8 mouse cellular contexts compared by ENCODE assay signal in the genomic region with DNA sequence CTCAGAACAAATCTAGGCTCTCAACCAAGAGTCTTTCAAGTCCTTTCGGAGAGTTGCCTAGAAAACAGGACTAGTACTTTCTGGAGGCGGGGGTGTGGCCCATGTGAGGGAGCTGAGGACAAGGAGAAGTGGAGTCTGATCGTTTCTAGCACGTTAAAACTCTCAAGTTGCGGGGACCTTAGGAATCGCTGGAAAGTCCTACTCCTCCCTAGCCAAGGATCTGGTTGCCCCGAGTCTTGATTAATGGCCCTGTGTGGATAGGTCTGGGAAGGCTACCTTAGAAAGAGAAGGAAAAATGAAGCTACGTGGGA. TPM values are rescaled to one million over a fixed set of nuclear protein-coding genes. Genes with fewer than 3 reads are reported as not detected.
A peak's percentile ranks its signal among the peaks of the same experiment; 100 is the strongest.
DNase-seq lines count a peak whose midpoint lies in the region; ATAC-seq and TF ChIP-seq lines count a peak whose summit lies in the region.

No protein-coding gene starts in this region.

- no peaks in the 10 kb centered on the region for H3K36me3 ChIP-seq in liver, adult 2 months (ENCODE audit: control insufficient read depth, insufficient read depth, low read length)
- H3K36me3 ChIP-seq in kidney, postnatal 0 days (ENCODE audit: insufficient read depth, low read length), result no peaks in the 10 kb centered on the region

- no peak for ATAC-seq in kidney, postnatal 0 days (replicated peaks; ENCODE audit: low FRiP score, low read depth)

- peak overlapping the region; percentile 36; the same call in 1 of the 2 replicates for H3K9ac ChIP-seq in liver, adult 2 months (ENCODE audit: low read depth, low read length)
- H3K9ac ChIP-seq in kidney, postnatal 0 days (ENCODE audit: low read depth, low read length), result 0 out of 2 replicates have a peak overlapping the region, but pooled peaks have one; percentile 25

- H3K79me2 ChIP-seq in liver, adult 2 months (ENCODE audit: control insufficient read depth, insufficient read depth, low read length), result no peaks in the 10 kb centered on the region

- intact Hi-C loops in left cerebral cortex, postnatal 4 days (cut with DNase I), result loop anchor here (5.0 to 10.0 kb wide), 2 partner anchors 71 to 173 kb away; no protein-coding TSS in a partner anchor

- TF ChIP-seq POLR2A in liver, adult 2 months (IDR thresholded peaks at IDR 0.05; ENCODE audit: extremely low read depth, insufficient read depth, low read length), result no peak
- TF ChIP-seq POLR2A in embryonic fibroblast, embryonic 13.5 days (IDR thresholded peaks at IDR 0.05; ENCODE audit: low read depth, low read length), result no peak

- TF ChIP-seq CTCF in liver, adult 2 months (IDR thresholded peaks at IDR 0.05; ENCODE audit: low read depth, low read length), result no peak
- TF ChIP-seq CTCF in embryonic fibroblast, embryonic 13.5 days (IDR thresholded peaks at IDR 0.05; ENCODE audit: borderline replicate concordance, insufficient read depth, low read length), result no peak
- TF ChIP-seq CTCF in kidney, postnatal 0 days (IDR thresholded peaks at IDR 0.05; ENCODE audit: low read depth), result no peak

- H3K4me2 ChIP-seq in kidney, postnatal 0 days (ENCODE audit: low read length), result peak overlapping the region; percentile 89

- DNase-seq in liver, adult 2 months (ENCODE audit: extremely low read depth, low read depth, low spot score), result no peak
- DNase-seq in liver, result no peak
- DNase-seq in kidney, postnatal 0 days (ENCODE audit: low spot score), result peak; percentile 76
- peak; percentile 62 to 67 for DNase-seq in lung, postnatal 4 days
- no peak for DNase-seq in cerebellum, postnatal 36 days
- DNase-seq in left cerebral cortex, postnatal 4 days, result no peak
- DNase-seq in left cerebral cortex, adult 11 months (ENCODE audit: low spot score), result no peak

- WGBS in liver, adult 2 months, result 8% methylated on average over 8 of the region's 8 CpGs
- 1% methylated on average over 8 of the region's 8 CpGs for WGBS in kidney, postnatal 0 days

- no peaks in the 10 kb centered on the region; the same call in 1 of the 2 replicates for H3K4me1 ChIP-seq in liver, adult 2 months (ENCODE audit: control insufficient read depth, insufficient read depth, low read length)
- H3K4me1 ChIP-seq in embryonic fibroblast, embryonic 13.5 days (ENCODE audit: control insufficient read depth, insufficient read depth, low read length), result no peaks in the 10 kb centered on the region
- peaks cover 18% of the 10 kb centered on the region for H3K4me1 ChIP-seq in kidney, postnatal 0 days (replicated peaks; ENCODE audit: insufficient read depth, low read length)

- H3K4me3 ChIP-seq in liver, adult 2 months (ENCODE audit: insufficient read depth, low read depth, low read length), result peak overlapping the region; percentile 57
- H3K4me3 ChIP-seq in embryonic fibroblast, embryonic 13.5 days (ENCODE audit: insufficient read depth, low read length), result peak overlapping the region; percentile 39
- H3K4me3 ChIP-seq in kidney, postnatal 0 days (replicated peaks; ENCODE audit: low read depth, low read length), result peak overlapping the region; percentile 59; the same call in 1 of the 2 replicates

- peak overlapping the region; percentile 66 for H3K27ac ChIP-seq in liver, adult 2 months (replicated peaks; ENCODE audit: insufficient read depth, low read depth, low read length)
- H3K27ac ChIP-seq in embryonic fibroblast, embryonic 13.5 days (ENCODE audit: insufficient read depth, low read length), result peak overlapping the region; percentile 74
- H3K27ac ChIP-seq in kidney, postnatal 0 days, result peak overlapping the region; percentile 94

- no peaks in the 10 kb centered on the region for H3K9me3 ChIP-seq in kidney, postnatal 0 days (replicated peaks; ENCODE audit: low read length)

- peaks cover 9% of the 10 kb centered on the region for H3K27me3 ChIP-seq in liver, adult 2 months (ENCODE audit: control insufficient read depth, insufficient read depth, low read length)
- peaks cover 8% of the 10 kb centered on the region for H3K27me3 ChIP-seq in kidney, postnatal 0 days (ENCODE audit: insufficient read depth, low read length)

RNA-seq across cellular contexts. Expression of gene Ltbp4, which starts 6.0 kb away (rescaled TPM):
- 9.4 and 24.2 TPM in 2 replicates for total RNA-seq in liver, adult 2 months (2014; rRNA removed)
- polyA plus RNA-seq in liver, adult 2 months (2012; rRNA removed), result 29.2 and 32.5 TPM in 2 replicates
- 46.5 and 50.6 TPM in 2 replicates for polyA plus RNA-seq in embryonic fibroblast, embryonic 13.5 days (2011; ENCODE audit: insufficient read length, low read depth, missing spikeins)
- 41.7 and 43.8 TPM in 2 replicates for polyA plus RNA-seq in kidney, postnatal 0 days (2015; fragmentation: Nextera tagmentation; extraction: Ambion mirVana)
- total RNA-seq in left cerebral cortex, postnatal 4 days (2021), result 10 to 100 TPM; 41.9 to 52.7 TPM

RNA-seq across cellular contexts. Expression of gene Shkbp1, which starts 24.3 kb away (rescaled TPM):
- total RNA-seq in liver, adult 2 months (2014; rRNA removed), result 3.6 and 4.4 TPM in 2 replicates
- polyA plus RNA-seq in liver, adult 2 months (2012; rRNA removed), result 19.8 and 23.9 TPM in 2 replicates
- polyA plus RNA-seq in embryonic fibroblast, embryonic 13.5 days (2011; ENCODE audit: insufficient read length, low read depth, missing spikeins), result 35.9 and 41.2 TPM in 2 replicates
- 34.1 and 40.2 TPM in 2 replicates for polyA plus RNA-seq in kidney, postnatal 0 days (2015; fragmentation: Nextera tagmentation; extraction: Ambion mirVana)
- 10 to 100 TPM; 47.2 to 52.4 TPM for total RNA-seq in left cerebral cortex, postnatal 4 days (2021)

RNA-seq across cellular contexts. Expression of gene Gm20479, which starts 25.7 kb away (rescaled TPM):
- not detected in 2 replicates for total RNA-seq in liver, adult 2 months (2014; rRNA removed)
- polyA plus RNA-seq in liver, adult 2 months (2012; rRNA removed), result not detected in 2 replicates
- polyA plus RNA-seq in embryonic fibroblast, embryonic 13.5 days (2011; ENCODE audit: insufficient read length, low read depth, missing spikeins), result 6.2 TPM in 1 of 2 replicates, not detected in the other
- 0.57 TPM in 1 of 2 replicates, not detected in the other for polyA plus RNA-seq in kidney, postnatal 0 days (2015; fragmentation: Nextera tagmentation; extraction: Ambion mirVana)
- not detected for total RNA-seq in left cerebral cortex, postnatal 4 days (2021)

Comparison
In these comparisons a context has a peak if more than half of its experiments do, and no peak if none do; other contexts are left out.
1. DNase-seq: peak in kidney, postnatal 0 days (single experiment) and lung, postnatal 4 days (2 of 2); none in liver, adult 2 months (single experiment), liver (single experiment), cerebellum, postnatal 36 days (0 of 2), left cerebral cortex, postnatal 4 days (single experiment) and left cerebral cortex, adult 11 months (single experiment).
2. Peak in every context shown above with its lines, with median percentiles within 50 percentile points of each other: H3K27ac ChIP-seq and H3K4me3 ChIP-seq.